Mouse (Mus musculus) embryo, embryonic 11.5 days (tissue): ENCODE measurements around the gene Tnfsf14.
A peak's percentile ranks its signal among the peaks of the same experiment; 100 is the strongest.

Experiments
- DNase-seq: peaks from one replicate; pipeline ENCODE4 v3.0.0-alpha.2; 2012; ENCODE audit warnings: low read depth, low spot score

The Tnfsf14 gene

GRCm38 (mm10) chr17:57201841-57202724 is 8.1 kb upstream of the Tnfsf14 start:
- no peak for DNase-seq

GRCm38 (mm10) chr17:57198252-57198651 is 4.3 kb upstream of the Tnfsf14 start:
- DNase-seq, result no peak

GRCm38 (mm10) chr17:57195326-57196010 is 1.5 kb upstream of the Tnfsf14 start:
- DNase-seq, result no peak

- no peak for DNase-seq
Observed at GRCm38 (mm10) chr17:57194771-57195170, 794 bp upstream of the Tnfsf14 start.

GRCm38 (mm10) chr17:57188510-57189192 is 5.3 kb downstream of the Tnfsf14 start:
- no peak for DNase-seq

- DNase-seq, result no peak
Observed at GRCm38 (mm10) chr17:57185641-57186040, 8.3 kb downstream of the Tnfsf14 start.

GRCm38 (mm10) chr17:57182871-57183270 is 11.1 kb downstream of the Tnfsf14 start:
- no peak for DNase-seq

GRCm38 (mm10) chr17:57180363-57180762 is 13.6 kb downstream of the Tnfsf14 start:
- no peak for DNase-seq

GRCm38 (mm10) chr17:57173351-57173750 is 20.6 kb downstream of the Tnfsf14 start:
- no peak for DNase-seq

- no peak for DNase-seq
Observed at GRCm38 (mm10) chr17:57172378-57172777, 21.6 kb downstream of the Tnfsf14 start.

GRCm38 (mm10) chr17:57170616-57171260 is 23.2 kb downstream of the Tnfsf14 start:
- no peak for DNase-seq

GRCm38 (mm10) chr17:57166800-57167791 is 26.9 kb downstream of the Tnfsf14 start:
- DNase-seq, result peak; percentile 78

GRCm38 (mm10) chr17:57153787-57154186 is 40.2 kb downstream of the Tnfsf14 start:
- no peak for DNase-seq

- DNase-seq, result no peak
Observed at GRCm38 (mm10) chr17:57153006-57153405, 41.0 kb downstream of the Tnfsf14 start.

- no peak for DNase-seq
Observed at GRCm38 (mm10) chr17:57148994-57149803, 44.8 kb downstream of the Tnfsf14 start, which contains the start of gene Cd70. Cd70 (minus strand) TSS chr17:57149777.

- no peak for DNase-seq
Observed at GRCm38 (mm10) chr17:57148343-57148742, 45.6 kb downstream of the Tnfsf14 start.

GRCm38 (mm10) chr17:57145115-57145514 is 48.9 kb downstream of the Tnfsf14 start:
- DNase-seq, result no peak

- DNase-seq, result no peak
Observed at GRCm38 (mm10) chr17:57143704-57144103, 50.3 kb downstream of the Tnfsf14 start.

- DNase-seq, result no peak
Observed at GRCm38 (mm10) chr17:57139708-57140107, 54.3 kb downstream of the Tnfsf14 start.
